Mouse (Mus musculus) E14TG2a.4 (cell line): ENCODE results near the gene Them4.

Experiments used
- CTCF ChIP-seq: conservative IDR thresholded peaks from 2 replicates; pipeline ENCODE4 v1.5.1; 2014; ENCODE audit warnings: low read length
- POU5F1 ChIP-seq: IDR thresholded peaks from 2 replicates; pipeline ENCODE4 v1.6.1; 2014; ENCODE audit warnings: low read length, borderline replicate concordance

GRCm38 (mm10) chr3:94348146-94348545 lies 38.3 kb downstream of the Them4 start:
- TF ChIP-seq CTCF: no peak
- no peak for TF ChIP-seq POU5F1
